Mouse (Mus musculus): Measurements from ENCODE around the gene Rara.
"Not testable (repeated sequence)": the region's sequence is repeated elsewhere in the genome, so short reads cannot be mapped to it uniquely, and the experiment has no call there.

The Rara gene

GRCm38 (mm10) chr11:98927438-98928076 lies at the start of gene Rara:
Gene Rara, plus strand, starts transcription at chr11:98927818.
- peak in 1 of 2 experiments; percentile 70 for DNase-seq (ENCODE audit: low spot score in 2 of 2)

- DNase-seq (ENCODE audit: low spot score in 2 of 2), result no peak
Observed at GRCm38 (mm10) chr11:98887703-98888102, 39.9 kb upstream of the Rara start.

GRCm38 (mm10) chr11:98889077-98889476 lies 38.5 kb upstream of the Rara start:
- no peak for DNase-seq (ENCODE audit: low spot score in 2 of 2)

- DNase-seq (ENCODE audit: low spot score in 2 of 2), result no peak
Observed at GRCm38 (mm10) chr11:98889977-98890376, 37.6 kb upstream of the Rara start.

- DNase-seq (ENCODE audit: low spot score in 2 of 2), result no peak
Observed at GRCm38 (mm10) chr11:98892426-98892825, 35.2 kb upstream of the Rara start.

- DNase-seq (ENCODE audit: low spot score in 2 of 2), result no peak
Observed at GRCm38 (mm10) chr11:98900529-98901125, 27.0 kb upstream of the Rara start.

- no peak for DNase-seq (ENCODE audit: low spot score in 2 of 2)
Observed at GRCm38 (mm10) chr11:98902621-98903245, 24.9 kb upstream of the Rara start.

GRCm38 (mm10) chr11:98904577-98904976 lies 23.0 kb upstream of the Rara start:
- no peak for DNase-seq (ENCODE audit: low spot score in 2 of 2)

- DNase-seq (ENCODE audit: low spot score in 2 of 2), result no peak
Observed at GRCm38 (mm10) chr11:98905033-98905432, 22.6 kb upstream of the Rara start.

GRCm38 (mm10) chr11:98905583-98905982 lies 22.0 kb upstream of the Rara start:
- DNase-seq (ENCODE audit: low spot score in 2 of 2), result no peak

GRCm38 (mm10) chr11:98907063-98907436 lies 20.6 kb upstream of the Rara start:
- DNase-seq (ENCODE audit: low spot score in 2 of 2), result no peak

GRCm38 (mm10) chr11:98907437-98908173 lies 20.0 kb upstream of the Rara start, which contains the start of gene Cdc6:
Gene Cdc6, plus strand, starts transcription at chr11:98907801.
- DNase-seq (ENCODE audit: low spot score in 2 of 2), result peak; percentile 93 to 95

GRCm38 (mm10) chr11:98909654-98910053 lies 18.0 kb upstream of the Rara start:
- peak; percentile 80 to 83 for DNase-seq (ENCODE audit: low spot score in 2 of 2)

- DNase-seq (ENCODE audit: low spot score in 2 of 2), result no peak
Observed at GRCm38 (mm10) chr11:98910415-98910814, 17.2 kb upstream of the Rara start.

GRCm38 (mm10) chr11:98911498-98911897 lies 16.1 kb upstream of the Rara start:
- DNase-seq (ENCODE audit: low spot score in 2 of 2), result no peak

GRCm38 (mm10) chr11:98914196-98914595 lies 13.4 kb upstream of the Rara start:
- DNase-seq (ENCODE audit: low spot score in 2 of 2), result no peak

- DNase-seq (ENCODE audit: low spot score in 2 of 2), result not testable (repeated sequence)
Observed at GRCm38 (mm10) chr11:98916376-98916775, 11.2 kb upstream of the Rara start.

- DNase-seq (ENCODE audit: low spot score in 2 of 2), result no peak
Observed at GRCm38 (mm10) chr11:98917428-98918005, 10.1 kb upstream of the Rara start.

- DNase-seq (ENCODE audit: low spot score in 2 of 2), result no peak
Observed at GRCm38 (mm10) chr11:98918231-98918630, 9.4 kb upstream of the Rara start.

- DNase-seq (ENCODE audit: low spot score in 2 of 2), result no peak
Observed at GRCm38 (mm10) chr11:98919009-98919408, 8.6 kb upstream of the Rara start.

GRCm38 (mm10) chr11:98921813-98922212 lies 5.8 kb upstream of the Rara start:
- DNase-seq (ENCODE audit: low spot score in 2 of 2), result not testable (repeated sequence)

- peak; percentile 62 to 71 for DNase-seq (ENCODE audit: low spot score in 2 of 2)
Observed at GRCm38 (mm10) chr11:98922307-98922706, 5.3 kb upstream of the Rara start.
